Mouse (Mus musculus) erythroblast, embryonic 14.5 days (primary cell): ENCODE results near the gene Trak1. TPM values are rescaled to one million over a fixed set of nuclear protein-coding genes. Genes with fewer than 3 reads are reported as not detected.
A peak's percentile ranks its signal among the peaks of the same experiment; 100 is the strongest.

ENCODE experiments used
- H3K27me3 ChIP-seq: 2 replicates; pipeline ENCODE4 v1.6.1; 2012; ENCODE audit warnings: inconsistent platforms; ENCODE audit not compliant: control insufficient read depth
- H3K36me3 ChIP-seq: 2 replicates; pipeline ENCODE4 v1.6.1; 2012; ENCODE audit warnings: mild to moderate bottlenecking, inconsistent platforms; ENCODE audit not compliant: control insufficient read depth
- H3K4me1 ChIP-seq: 2 replicates; pipeline ENCODE4 v1.6.1; 2012; ENCODE audit warnings: inconsistent platforms; ENCODE audit not compliant: control insufficient read depth
- H3K4me3 ChIP-seq: replicated peaks from 2 replicates; pipeline ENCODE3; 2012; ENCODE audit warnings: moderate library complexity, mild to moderate bottlenecking, inconsistent platforms
- H3K9me3 ChIP-seq: 2 replicates; pipeline ENCODE4 v1.6.1; 2012; ENCODE audit warnings: low read length, inconsistent platforms, mixed read lengths; ENCODE audit not compliant: control insufficient read depth
- GATA1 ChIP-seq: IDR thresholded peaks from 2 replicates; pipeline ENCODE4 v1.6.1; 2012; ENCODE audit warnings: low read length, inconsistent platforms, mixed read lengths
- TAL1 ChIP-seq: IDR thresholded peaks from 3 replicates; pipeline ENCODE4 v1.6.1; 2012; ENCODE audit warnings: low read length, inconsistent platforms, mixed read lengths
- polyA plus RNA-seq: library from polyadenylated mRNA; stranded (reverse); fragments of >175 nt; gene quantifications from 2 replicates; pipeline ENCODE4 v1.2.3, GENCODE M21; 2012

Trak1 gene
- 0.83 and 1.2 TPM in 2 replicates for polyA plus RNA-seq

- peaks cover 53% of the 10 kb centered on the region for H3K27me3 ChIP-seq
Observed at GRCm38 (mm10) chr9:121297171-121298064, at the start of gene Trak1. Gene Trak1, plus strand, starts transcription at chr9:121297502.

GRCm38 (mm10) chr9:121247956-121248775, 49.1 kb upstream of the Trak1 start:
- no peaks in the 10 kb centered on the region for H3K9me3 ChIP-seq
- no peak for TF ChIP-seq TAL1
- TF ChIP-seq GATA1 = no peak
- no peaks in the 10 kb centered on the region for H3K27me3 ChIP-seq
- no peak overlapping the region for H3K4me3 ChIP-seq
- no peaks in the 10 kb centered on the region for H3K4me1 ChIP-seq
- no peaks in the 10 kb centered on the region for H3K36me3 ChIP-seq

More at GRCm38 (mm10) chr9:121297171-121298064, at the start of gene Trak1:
- TF ChIP-seq GATA1 (no peak), TAL1 (no peak)
- Histone ChIP-seq H3K4me3 (peak within 1 kb of the TSS; percentile 71), H3K4me1 (peaks cover 31% of the 10 kb centered on the region), H3K9me3 (no peaks in the 10 kb centered on the region), H3K36me3 (no peaks in the 10 kb centered on the region)

- H3K9me3 ChIP-seq = no peaks in the 10 kb centered on the region
- no peak overlapping the region for H3K4me3 ChIP-seq
- no peaks in the 10 kb centered on the region for H3K27me3 ChIP-seq
- no peaks in the 10 kb centered on the region for H3K4me1 ChIP-seq
- TF ChIP-seq GATA1 = no peak
- TF ChIP-seq TAL1 = no peak
- H3K36me3 ChIP-seq = no peaks in the 10 kb centered on the region
Observed at GRCm38 (mm10) chr9:121249805-121250204, 47.5 kb upstream of the Trak1 start.

- Histone ChIP-seq H3K27me3 (no peaks in the 10 kb centered on the region), H3K36me3 (no peaks in the 10 kb centered on the region), H3K4me3 (no peak overlapping the region), H3K9me3 (no peaks in the 10 kb centered on the region), H3K4me1 (no peaks in the 10 kb centered on the region)
- TF ChIP-seq GATA1 = no peak
- no peak for TF ChIP-seq TAL1
Observed at GRCm38 (mm10) chr9:121250854-121251253, 46.4 kb upstream of the Trak1 start.

- no peak overlapping the region for H3K4me3 ChIP-seq
Observed at GRCm38 (mm10) chr9:121253983-121254382, 43.3 kb upstream of the Trak1 start.

GRCm38 (mm10) chr9:121254761-121255160, 42.5 kb upstream of the Trak1 start:
- H3K9me3 ChIP-seq = no peaks in the 10 kb centered on the region
- H3K27me3 ChIP-seq = no peaks in the 10 kb centered on the region
- H3K4me1 ChIP-seq = no peaks in the 10 kb centered on the region
- H3K36me3 ChIP-seq = no peaks in the 10 kb centered on the region
- H3K4me3 ChIP-seq = no peak overlapping the region
- TF ChIP-seq TAL1 (no peak), GATA1 (no peak)

More at GRCm38 (mm10) chr9:121253983-121254382, 43.3 kb upstream of the Trak1 start:
- Histone ChIP-seq H3K4me1 (no peaks in the 10 kb centered on the region), H3K36me3 (no peaks in the 10 kb centered on the region), H3K27me3 (no peaks in the 10 kb centered on the region), H3K9me3 (no peaks in the 10 kb centered on the region)
- no peak for TF ChIP-seq TAL1
- TF ChIP-seq GATA1 = no peak

- Histone ChIP-seq H3K9me3 (no peaks in the 10 kb centered on the region), H3K27me3 (no peaks in the 10 kb centered on the region), H3K4me1 (no peaks in the 10 kb centered on the region), H3K36me3 (no peaks in the 10 kb centered on the region), H3K4me3 (no peak overlapping the region)
- no peak for TF ChIP-seq TAL1
- no peak for TF ChIP-seq GATA1
Observed at GRCm38 (mm10) chr9:121257106-121257505, 40.2 kb upstream of the Trak1 start.

- no peaks in the 10 kb centered on the region; the same call in 1 of the 2 replicates for H3K9me3 ChIP-seq
- H3K4me1 ChIP-seq = no peaks in the 10 kb centered on the region
- H3K4me3 ChIP-seq = no peak overlapping the region
- H3K36me3 ChIP-seq = no peaks in the 10 kb centered on the region
- TF ChIP-seq GATA1 = no peak
- TF ChIP-seq TAL1 = no peak
- H3K27me3 ChIP-seq = no peaks in the 10 kb centered on the region
Observed at GRCm38 (mm10) chr9:121265307-121265706, 32.0 kb upstream of the Trak1 start.

GRCm38 (mm10) chr9:121271149-121271548, 26.2 kb upstream of the Trak1 start:
- no peaks in the 10 kb centered on the region; the same call in 1 of the 2 replicates for H3K27me3 ChIP-seq
- no peaks in the 10 kb centered on the region for H3K4me1 ChIP-seq
- TF ChIP-seq TAL1 = no peak
- no peak for TF ChIP-seq GATA1
- H3K9me3 ChIP-seq = no peaks in the 10 kb centered on the region; the same call in 1 of the 2 replicates
- no peak overlapping the region for H3K4me3 ChIP-seq
- no peaks in the 10 kb centered on the region for H3K36me3 ChIP-seq
